ENCODE assay signal across 8 mouse cellular contexts in the genomic region with DNA sequence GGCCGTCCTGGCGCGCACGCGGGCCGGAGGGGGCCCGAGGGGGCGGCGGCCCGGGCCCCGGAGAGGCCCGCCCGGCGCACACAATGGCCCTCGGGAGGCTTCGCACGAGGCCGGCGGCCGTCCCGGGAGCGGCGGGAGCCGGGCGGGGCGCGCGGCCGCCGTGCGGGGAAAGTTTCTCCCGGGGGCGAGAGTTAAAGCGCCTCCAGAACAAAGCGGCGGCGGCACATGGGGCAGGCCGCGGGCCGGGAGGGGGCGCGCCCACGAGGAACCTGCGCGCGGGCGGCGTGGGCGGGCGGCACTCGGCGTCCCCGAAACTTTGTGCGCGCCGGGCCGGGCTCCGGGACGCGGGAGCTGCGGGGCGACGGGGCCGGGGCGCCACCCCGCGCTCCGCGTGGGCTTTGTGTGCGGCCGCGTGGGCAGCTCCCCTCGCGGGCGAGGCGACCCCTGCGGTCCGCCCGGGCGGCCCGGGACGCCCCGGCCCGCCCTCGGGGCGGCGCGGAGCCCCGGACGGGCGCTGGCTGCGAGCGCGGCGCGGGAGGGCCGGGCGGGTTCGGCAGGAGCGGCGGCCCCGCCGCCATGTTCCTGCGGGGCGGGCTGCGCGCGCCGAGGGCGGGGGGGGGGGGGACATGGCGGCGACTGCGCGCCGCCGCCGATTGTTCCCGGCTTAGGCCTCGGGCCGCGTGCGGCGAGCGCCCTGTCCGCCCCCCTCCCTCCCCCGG. TPM values are rescaled to one million over a fixed set of nuclear protein-coding genes. Genes with fewer than 3 reads are reported as not detected.
DNase-seq lines count a peak whose midpoint lies in the region; ATAC-seq and TF ChIP-seq lines count a peak whose summit lies in the region.

No protein-coding gene starts in this region.

- peak overlapping the region; percentile 86 for H3K9ac ChIP-seq in forebrain, postnatal 0 days
- peak overlapping the region; percentile 99 for H3K9ac ChIP-seq in liver, adult 2 months (ENCODE audit: low read depth, low read length)
- H3K9ac ChIP-seq in neural tube, embryonic 11.5 days (ENCODE audit: low read length), result peak overlapping the region; percentile 100

- H3K79me2 ChIP-seq in liver, adult 2 months (ENCODE audit: control insufficient read depth, insufficient read depth, low read length), result peaks cover 6% of the 10 kb centered on the region

- no peak for TF ChIP-seq POLR2A in bone marrow macrophage, adult 2 months (IDR thresholded peaks at IDR 0.05; ENCODE audit: borderline replicate concordance, low read depth, low read length)
- TF ChIP-seq POLR2A in liver, adult 2 months (IDR thresholded peaks at IDR 0.05; ENCODE audit: extremely low read depth, insufficient read depth, low read length), result no peak
- TF ChIP-seq POLR2A in thymus, adult 2 months (IDR thresholded peaks at IDR 0.05; ENCODE audit: control insufficient read depth, extremely low read depth, insufficient read depth, low read length, poor library complexity), result no peak

- peak overlapping the region; percentile 96 for H3K4me2 ChIP-seq in forebrain, postnatal 0 days (ENCODE audit: low read depth)
- H3K4me2 ChIP-seq in neural tube, embryonic 11.5 days (ENCODE audit: low read depth), result peak overlapping the region; percentile 90

- no peak for TF ChIP-seq CTCF in bone marrow macrophage, adult 2 months (IDR thresholded peaks at IDR 0.05; ENCODE audit: low read depth, low read length)
- TF ChIP-seq CTCF in forebrain, postnatal 0 days (IDR thresholded peaks at IDR 0.05; ENCODE audit: low read depth), result no peak
- TF ChIP-seq CTCF in liver, adult 2 months (IDR thresholded peaks at IDR 0.05; ENCODE audit: low read depth, low read length), result no peak
- TF ChIP-seq CTCF in thymus, adult 2 months (IDR thresholded peaks at IDR 0.05; ENCODE audit: borderline replicate concordance, control insufficient read depth, extremely low read depth, insufficient read depth, low read length, poor library complexity), result no peak

- no peaks in the 10 kb centered on the region for H3K27me3 ChIP-seq in forebrain, postnatal 0 days (ENCODE audit: insufficient read depth, low read length)
- no peaks in the 10 kb centered on the region; the same call in 1 of the 2 replicates for H3K27me3 ChIP-seq in liver, adult 2 months (ENCODE audit: control insufficient read depth, insufficient read depth, low read length)
- no peaks in the 10 kb centered on the region for H3K27me3 ChIP-seq in neural tube, embryonic 11.5 days (ENCODE audit: control insufficient read depth, insufficient read depth, low read length)
- no peaks in the 10 kb centered on the region for H3K27me3 ChIP-seq in thymus, adult 2 months (ENCODE audit: control insufficient read depth, insufficient read depth, low read length)

- WGBS in forebrain, postnatal 0 days, result 3% methylated on average over 45 of the region's 126 CpGs
- under 1% methylated on average over 94 of the region's 126 CpGs for WGBS in liver, adult 2 months
- WGBS in neural tube, embryonic 11.5 days, result 2% methylated on average over 21 of the region's 126 CpGs
- under 1% methylated on average over 99 of the region's 126 CpGs for WGBS in thymus, adult 2 months

- H3K9me3 ChIP-seq in forebrain, postnatal 0 days (ENCODE audit: low read length), result no peaks in the 10 kb centered on the region
- H3K9me3 ChIP-seq in neural tube, embryonic 11.5 days (ENCODE audit: control insufficient read depth, low read length), result no peaks in the 10 kb centered on the region

- H3K4me3 ChIP-seq in bone marrow macrophage, adult 2 months (ENCODE audit: insufficient read depth, low read length), result peak overlapping the region; percentile 97
- peak overlapping the region; percentile 94 for H3K4me3 ChIP-seq in forebrain, postnatal 0 days (ENCODE audit: low read depth, low read length)
- H3K4me3 ChIP-seq in liver, adult 2 months (ENCODE audit: insufficient read depth, low read depth, low read length), result peak overlapping the region; percentile 96
- peak overlapping the region; percentile 98 for H3K4me3 ChIP-seq in neural tube, embryonic 11.5 days (ENCODE audit: low read depth, low read length)
- peak overlapping the region; percentile 57 for H3K4me3 ChIP-seq in thymus, adult 2 months (ENCODE audit: control insufficient read depth, insufficient read depth, low read length)

- peaks cover 11% of the 10 kb centered on the region for H3K4me1 ChIP-seq in bone marrow macrophage, adult 2 months (ENCODE audit: control insufficient read depth, insufficient read depth, low read length)
- H3K4me1 ChIP-seq in forebrain, postnatal 0 days (ENCODE audit: insufficient read depth), result peaks cover 4% of the 10 kb centered on the region; the same call in 1 of the 2 replicates
- peaks cover 2% of the 10 kb centered on the region; the same call in 1 of the 2 replicates for H3K4me1 ChIP-seq in liver, adult 2 months (ENCODE audit: control insufficient read depth, insufficient read depth, low read length)
- peaks cover 11% of the 10 kb centered on the region for H3K4me1 ChIP-seq in neural tube, embryonic 11.5 days (ENCODE audit: control insufficient read depth, insufficient read depth, low read length)
- H3K4me1 ChIP-seq in thymus, adult 2 months (replicated peaks; ENCODE audit: control insufficient read depth, insufficient read depth, low read length), result peaks cover 5% of the 10 kb centered on the region

- peak; percentile 14 to 22 for DNase-seq in layer of hippocampus, postnatal 14 days (ENCODE audit: low spot score in 2 of 2)
- no peak for DNase-seq in layer of hippocampus, adult 8-10 months (ENCODE audit: low spot score in 2 of 2)
- peak; percentile 37 for DNase-seq in forebrain, postnatal 0 days
- peak; percentile 51 for DNase-seq in induced T-regulatory cell, adult 2 months (ENCODE audit: low read depth)
- no peak for DNase-seq in liver, adult 2 months (ENCODE audit: extremely low read depth, low read depth, low spot score)
- peak; percentile 28 for DNase-seq in neural tube, embryonic 11.5 days (ENCODE audit: low spot score)
- DNase-seq in thymus, adult 2 months, result peak; percentile 62

- peaks cover 14% of the 10 kb centered on the region for H3K36me3 ChIP-seq in forebrain, postnatal 0 days (ENCODE audit: insufficient read depth)
- peaks cover 25% of the 10 kb centered on the region for H3K36me3 ChIP-seq in liver, adult 2 months (ENCODE audit: control insufficient read depth, insufficient read depth, low read length)
- peaks cover 15% of the 10 kb centered on the region for H3K36me3 ChIP-seq in neural tube, embryonic 11.5 days (ENCODE audit: control insufficient read depth, insufficient read depth, low read length)
- H3K36me3 ChIP-seq in thymus, adult 2 months (ENCODE audit: control insufficient read depth, insufficient read depth, low read length), result peaks cover 29% of the 10 kb centered on the region

- peak; percentile 68 for ATAC-seq in forebrain, postnatal 0 days
- peak; percentile 53 for ATAC-seq in neural tube, embryonic 11.5 days (ENCODE audit: insufficient read depth, low FRiP score, low TSS enrichment)

- peak overlapping the region; percentile 91 for H3K27ac ChIP-seq in bone marrow macrophage, adult 2 months (ENCODE audit: insufficient read depth, low read depth, low read length)
- H3K27ac ChIP-seq in forebrain, postnatal 0 days (ENCODE audit: low read depth, low read length), result peak overlapping the region; percentile 89
- peak overlapping the region; percentile 78 for H3K27ac ChIP-seq in liver, adult 2 months (replicated peaks; ENCODE audit: insufficient read depth, low read depth, low read length)
- peak overlapping the region; percentile 96 for H3K27ac ChIP-seq in neural tube, embryonic 11.5 days (ENCODE audit: low read depth, low read length)
- no peak overlapping the region for H3K27ac ChIP-seq in thymus, adult 2 months (ENCODE audit: control insufficient read depth, insufficient read depth, low read length)

RNA-seq across cellular contexts. Expression of a gene that starts 50.5 kb away (rescaled TPM):
- 10 to 100 TPM; 43.1 to 46.3 TPM for total RNA-seq in layer of hippocampus, postnatal 14 days (2021)
- total RNA-seq in layer of hippocampus, adult 8-10 months (2022), result 10 to 100 TPM; 33.3 to 43.9 (median 38.7) TPM
- polyA plus RNA-seq in bone marrow macrophage, adult 2 months (2012; ENCODE audit: insufficient read depth, insufficient read length, missing spikeins), result not detected in 2 replicates
- total RNA-seq in forebrain, postnatal 0 days (2014; rRNA removed), result 8.7 and 10.4 TPM in 2 replicates
- 8.0 and 8.2 TPM in 2 replicates for polyA plus RNA-seq in forebrain, postnatal 0 days (2015; fragmentation: Nextera tagmentation; extraction: Ambion mirVana)
- total RNA-seq in liver, adult 2 months (2014; rRNA removed), result not detected in 2 replicates
- 0.15 TPM in 1 of 2 replicates, not detected in the other for polyA plus RNA-seq in liver, adult 2 months (2012; rRNA removed)
- 0.20 and 0.34 TPM in 2 replicates for polyA plus RNA-seq in neural tube, embryonic 11.5 days (2014; fragmentation: Nextera tagmentation; extraction: Ambion mirVana)
- 0.18 TPM in 2 replicates for polyA plus RNA-seq in thymus, adult 2 months (2012; rRNA removed)

Comparison
In these comparisons a context has a peak if more than half of its experiments do, and no peak if none do; other contexts are left out.
1. DNase-seq: peak in layer of hippocampus, postnatal 14 days (2 of 2), forebrain, postnatal 0 days (single experiment), induced T-regulatory cell, adult 2 months (single experiment), neural tube, embryonic 11.5 days (single experiment) and thymus, adult 2 months (single experiment); none in layer of hippocampus, adult 8-10 months (0 of 2) and liver, adult 2 months (single experiment).
2. Peak in every context shown above with its lines, with median percentiles within 50 percentile points of each other: H3K4me3 ChIP-seq and H3K9ac ChIP-seq.